Mouse (Mus musculus) embryonic fibroblast, embryonic 13.5 days (primary cell): ENCODE data around the gene Ptpn13.

Source experiments
- CTCF ChIP-seq: IDR thresholded peaks from 2 replicates; pipeline ENCODE4 v1.5.1; 2011; ENCODE audit warnings: mild to moderate bottlenecking, control low read depth, low read length, moderate library complexity, borderline replicate concordance; ENCODE audit not compliant: insufficient read depth
- POLR2A ChIP-seq: IDR thresholded peaks from 2 replicates; pipeline ENCODE4 v1.6.1; 2011; ENCODE audit warnings: low read depth, mild to moderate bottlenecking, control low read depth, low read length, moderate library complexity

DNA sequence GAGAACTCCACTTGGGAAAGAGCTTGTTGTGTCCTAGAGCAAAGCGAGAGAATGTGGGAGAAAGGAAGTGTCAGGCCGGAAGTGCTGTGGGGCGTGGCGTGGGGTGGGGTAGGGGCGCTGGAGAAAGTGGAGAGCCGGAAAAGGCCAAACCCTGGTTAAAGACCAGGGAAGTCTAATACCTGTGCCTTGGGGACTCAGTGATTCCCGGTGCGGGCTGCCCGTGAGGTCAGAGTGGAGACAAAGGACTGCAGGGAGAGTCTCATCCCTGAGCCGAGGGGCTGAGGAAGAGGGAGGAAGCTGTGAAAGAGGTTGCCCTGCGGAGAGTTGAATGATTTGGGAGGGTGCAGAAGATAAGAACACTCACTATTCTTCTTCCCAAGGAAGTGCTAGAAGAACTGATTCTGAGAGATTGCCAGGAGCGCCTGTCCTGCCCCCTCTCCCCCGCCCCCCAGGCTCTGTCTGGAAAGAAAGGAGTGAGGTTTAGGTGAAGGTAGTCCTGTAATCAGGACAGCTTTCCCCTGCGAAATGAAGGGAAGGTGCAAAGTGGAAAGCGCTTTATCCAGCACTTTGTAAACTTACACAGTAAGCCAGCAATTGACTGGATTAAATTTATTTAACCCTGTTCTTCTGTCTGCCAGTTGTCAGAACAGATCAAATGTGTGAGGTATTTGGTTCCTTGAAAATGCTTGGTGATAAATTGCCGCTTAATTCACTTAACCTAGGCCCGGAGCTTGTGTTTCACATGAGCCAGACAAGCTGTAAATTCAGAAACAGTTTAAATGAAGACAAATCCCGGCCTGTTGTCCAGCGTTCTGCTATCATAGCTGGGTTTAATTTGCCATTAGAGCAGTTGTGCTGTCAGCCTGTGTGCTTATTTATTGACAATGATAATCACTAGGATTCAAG lies 11.3 kb downstream of the Ptpn13 start:
- TF ChIP-seq CTCF = no peak
- no peak for TF ChIP-seq POLR2A
